Mouse (Mus musculus) frontal cortex, postnatal 25 days (tissue): ENCODE measurements around the gene Dguok.

Experiments
- DNase-seq, 2 experiments: peaks; one replicate each; pipeline ENCODE4 v3.0.0; 2022; ENCODE audit warnings: low spot score in 2 of 2

Dguok gene

DNA sequence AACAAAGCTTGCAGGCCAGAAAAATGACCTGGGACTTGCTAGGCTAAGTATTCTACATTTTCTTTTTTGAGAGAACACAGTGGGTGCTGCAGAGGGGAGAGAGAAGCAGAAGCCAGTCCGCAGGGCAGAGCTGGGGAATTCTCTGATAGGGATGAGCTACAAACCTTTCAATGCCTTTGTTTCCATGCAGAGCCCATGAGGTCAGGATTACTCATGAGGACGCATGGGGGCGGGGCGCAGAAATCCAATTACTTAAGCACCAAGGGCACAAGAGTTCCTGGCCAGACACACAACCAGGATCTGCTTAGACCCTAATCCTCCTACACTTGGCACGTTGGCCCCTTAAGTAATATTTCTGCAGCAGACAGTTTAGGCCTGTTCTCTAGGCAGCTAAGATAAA lies 71.6 kb downstream of the Dguok start:
- no peak for DNase-seq

DNA sequence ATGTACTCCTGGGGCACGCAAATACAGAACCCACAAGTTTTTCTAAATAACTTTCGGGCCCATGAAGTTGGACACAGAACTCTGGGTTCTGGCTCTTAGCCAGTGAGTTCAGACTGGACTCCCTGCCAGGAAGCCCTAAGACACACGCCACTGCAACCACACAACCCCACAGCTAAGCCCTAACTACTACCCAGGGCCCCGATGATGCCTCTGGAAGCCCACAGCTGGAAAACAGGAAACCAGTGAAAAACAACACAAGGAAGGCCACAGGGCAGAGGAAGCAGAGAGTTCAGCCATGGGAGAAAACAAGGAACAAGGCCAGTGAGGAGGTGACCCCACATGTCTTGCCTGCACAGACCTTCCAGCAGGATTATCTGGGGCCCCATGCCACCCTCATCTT lies 73.2 kb downstream of the Dguok start:
- no peak for DNase-seq

DNA sequence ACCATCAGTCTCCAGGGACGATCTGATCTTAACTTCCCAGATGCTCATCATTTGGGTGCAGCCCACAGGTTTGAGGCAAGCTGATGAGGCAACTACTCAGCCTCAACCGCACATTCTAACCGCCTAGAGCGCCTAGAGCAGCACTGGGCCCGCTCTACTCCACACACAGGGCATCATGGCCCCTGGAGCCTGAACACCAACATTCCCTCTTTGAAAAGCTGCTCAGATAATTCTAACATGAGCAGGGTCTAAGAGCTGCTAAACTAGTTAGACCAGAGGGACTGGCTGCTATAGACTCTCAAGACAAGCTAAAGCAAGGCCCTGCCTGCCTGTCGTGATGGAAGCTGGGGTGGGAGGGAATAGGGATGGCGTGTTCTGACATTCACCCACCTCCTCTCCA lies 73.8 kb downstream of the Dguok start:
- DNase-seq: no peak
